Mouse (Mus musculus): ENCODE results near the gene Heca. TPM values are rescaled to one million over a fixed set of nuclear protein-coding genes. Genes with fewer than 3 reads are reported as not detected.

Heca gene
- polyA plus RNA-seq, 1 experiment from 2014 or later = 3.3 TPM

Other genes with a start within 250 kb of the Heca start
- gene Cited2, start 224.8 kb downstream of the Heca start, polyA plus RNA-seq (2016; fragmentation: Nextera tagmentation; extraction: Ambion mirVana) = 76.3 and 113 TPM in 2 replicates
- gene Txlnb, start 151.8 kb downstream of the Heca start, polyA plus RNA-seq (2016; fragmentation: Nextera tagmentation; extraction: Ambion mirVana) = 4.9 and 5.4 TPM in 2 replicates
- gene Abracl, start 75.2 kb upstream of the Heca start, polyA plus RNA-seq (2016; fragmentation: Nextera tagmentation; extraction: Ambion mirVana) = 185 and 211 TPM in 2 replicates
- gene Reps1, start 107.8 kb upstream of the Heca start, polyA plus RNA-seq (2016; fragmentation: Nextera tagmentation; extraction: Ambion mirVana) = 12.9 and 15.7 TPM in 2 replicates